Mouse (Mus musculus): ENCODE measurements around the gene Nt5dc1. TPM values are rescaled to one million over a fixed set of nuclear protein-coding genes. Genes with fewer than 3 reads are reported as not detected.

Gene Nt5dc1
- polyA plus RNA-seq, 1 experiment from 2014 or later, result 4.1 TPM

DNA sequence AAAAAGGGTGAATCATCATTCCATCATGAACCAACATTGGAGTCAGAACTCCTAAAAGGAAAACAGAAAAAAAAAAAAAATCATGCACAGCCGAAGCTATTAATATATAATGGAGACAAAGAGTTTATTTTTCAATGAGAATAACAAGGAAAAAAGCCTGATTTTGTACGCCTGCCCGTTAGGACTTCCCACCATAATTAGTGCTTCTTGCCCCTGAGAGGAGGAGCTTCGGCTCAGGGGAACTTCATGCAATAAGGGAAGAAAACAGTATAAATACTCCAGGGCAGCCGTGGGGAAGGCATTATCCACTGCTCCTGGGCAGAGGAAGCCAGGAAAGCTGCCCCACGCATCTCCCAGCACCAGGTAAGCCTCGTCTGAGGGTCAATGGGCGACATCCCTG lies 28.7 kb downstream of the Nt5dc1 start, which contains the start of gene Col10a1:
Gene Col10a1 (plus strand): TSS at position 301 of the 400 bp plus-strand sequence.
- no peaks in the 10 kb centered on the region for H3K36me3 ChIP-seq (ENCODE audit: control insufficient read depth, insufficient read depth, low read length)
- no peaks in the 10 kb centered on the region for H3K27me3 ChIP-seq (ENCODE audit: control insufficient read depth, insufficient read depth, low read length)
- H3K9ac ChIP-seq (ENCODE audit: low read length), result no peak within 1 kb of the TSS
- H3K4me1 ChIP-seq (ENCODE audit: control insufficient read depth, insufficient read depth, low read length), result no peaks in the 10 kb centered on the region
- no peaks in the 10 kb centered on the region for H3K9me3 ChIP-seq (ENCODE audit: control insufficient read depth, low read length)
- 75% methylated on average over 8 of the region's 8 CpGs for WGBS
- H3K27ac ChIP-seq (ENCODE audit: low read depth, low read length), result no peak within 1 kb of the TSS
- ATAC-seq (ENCODE audit: insufficient read depth, low FRiP score, low TSS enrichment) (no peak), DNase-seq (ENCODE audit: low spot score) (no peak)
- no peak within 1 kb of the TSS for H3K4me2 ChIP-seq (ENCODE audit: low read depth)
- H3K4me3 ChIP-seq (ENCODE audit: low read depth, low read length), result no peak within 1 kb of the TSS

DNA sequence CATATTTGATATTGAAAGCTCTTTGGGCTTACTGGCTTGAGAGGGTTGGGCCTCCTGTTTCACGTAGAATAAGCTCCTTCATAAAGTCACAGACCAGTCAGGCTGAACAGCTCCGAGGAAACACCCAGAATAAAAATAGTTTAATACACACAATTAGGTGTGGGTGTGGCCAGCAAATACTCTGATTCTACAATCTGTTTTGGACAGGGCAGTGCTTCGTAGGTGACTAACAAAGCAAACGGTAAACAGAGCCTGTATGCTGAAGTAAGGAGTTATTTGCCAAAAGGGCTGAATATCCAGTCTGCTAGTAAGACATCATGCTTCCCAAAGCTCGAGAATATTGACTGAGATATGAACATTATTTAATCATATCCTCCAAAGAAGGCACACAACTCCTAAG lies 32.7 kb downstream of the Nt5dc1 start:
- H3K4me1 ChIP-seq (ENCODE audit: control insufficient read depth, insufficient read depth, low read length), result no peaks in the 10 kb centered on the region
- H3K9me3 ChIP-seq (ENCODE audit: control insufficient read depth, low read length), result no peaks in the 10 kb centered on the region
- no peak overlapping the region for H3K4me2 ChIP-seq (ENCODE audit: low read depth)
- no peak for ATAC-seq (ENCODE audit: insufficient read depth, low FRiP score, low TSS enrichment)
- no peaks in the 10 kb centered on the region for H3K36me3 ChIP-seq (ENCODE audit: control insufficient read depth, insufficient read depth, low read length)
- WGBS, result 91% methylated on average over 5 of the region's 5 CpGs
- H3K27ac ChIP-seq (ENCODE audit: low read depth, low read length), result no peak overlapping the region
- H3K9ac ChIP-seq (ENCODE audit: low read length), result no peak overlapping the region
- H3K27me3 ChIP-seq (ENCODE audit: control insufficient read depth, insufficient read depth, low read length), result no peaks in the 10 kb centered on the region
- no peak for DNase-seq (ENCODE audit: low spot score)
- no peak overlapping the region for H3K4me3 ChIP-seq (ENCODE audit: low read depth, low read length)

DNA sequence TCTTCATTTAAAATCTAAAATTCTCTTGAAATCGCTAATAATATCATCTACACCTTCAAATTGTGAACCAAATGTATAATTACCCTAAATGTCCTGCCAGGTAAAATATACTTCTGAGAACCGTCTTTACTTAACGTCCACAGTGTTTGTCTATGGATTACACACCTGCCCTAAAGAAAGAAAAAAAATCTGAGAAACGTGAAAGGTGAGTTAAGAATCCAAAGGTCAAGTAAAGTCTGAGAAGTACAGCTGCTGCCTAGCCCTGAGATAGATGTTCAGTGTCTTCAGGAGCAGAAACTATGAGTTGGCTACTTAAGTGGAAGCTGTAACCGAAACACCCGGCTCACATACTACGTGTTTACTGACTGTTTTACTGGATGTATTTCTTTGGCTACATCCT lies 45.0 kb downstream of the Nt5dc1 start:
- Histone ChIP-seq H3K4me2 (ENCODE audit: low read depth) (no peak overlapping the region), H3K27ac (ENCODE audit: low read depth, low read length) (no peak overlapping the region), H3K4me3 (ENCODE audit: low read depth, low read length) (no peak overlapping the region), H3K36me3 (ENCODE audit: control insufficient read depth, insufficient read depth, low read length) (no peaks in the 10 kb centered on the region), H3K27me3 (ENCODE audit: control insufficient read depth, insufficient read depth, low read length) (no peaks in the 10 kb centered on the region), H3K9ac (ENCODE audit: low read length) (no peak overlapping the region), H3K4me1 (ENCODE audit: control insufficient read depth, insufficient read depth, low read length) (no peaks in the 10 kb centered on the region), H3K9me3 (ENCODE audit: control insufficient read depth, low read length) (no peaks in the 10 kb centered on the region)
- 90% methylated on average over 7 of the region's 7 CpGs for WGBS
- DNase-seq (ENCODE audit: low spot score) (no peak), ATAC-seq (ENCODE audit: insufficient read depth, low FRiP score, low TSS enrichment) (no peak)

DNA sequence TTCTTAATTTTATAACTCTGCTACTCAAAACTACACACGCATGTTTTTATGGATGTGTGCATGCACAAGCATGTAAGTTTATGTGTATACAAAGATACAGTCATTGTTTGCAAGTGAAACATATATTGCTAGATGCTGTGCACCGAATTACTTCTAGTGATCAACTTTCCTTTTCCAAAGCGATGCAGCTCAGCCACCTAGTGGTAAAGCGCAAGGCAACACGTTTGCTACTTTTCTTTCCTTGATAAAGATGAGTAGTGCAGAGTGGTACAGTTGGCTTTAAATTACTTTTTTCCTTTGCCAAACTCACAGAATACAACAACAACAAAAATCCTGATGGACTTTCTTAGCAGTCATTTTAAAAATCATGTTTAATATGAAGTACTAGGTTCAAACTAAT lies 50.2 kb downstream of the Nt5dc1 start:
- H3K4me1 ChIP-seq (ENCODE audit: control insufficient read depth, insufficient read depth, low read length), result no peaks in the 10 kb centered on the region
- no peak overlapping the region for H3K4me2 ChIP-seq (ENCODE audit: low read depth)
- H3K36me3 ChIP-seq (ENCODE audit: control insufficient read depth, insufficient read depth, low read length), result no peaks in the 10 kb centered on the region
- H3K9me3 ChIP-seq (ENCODE audit: control insufficient read depth, low read length), result no peaks in the 10 kb centered on the region
- no peak for DNase-seq (ENCODE audit: low spot score)
- no peaks in the 10 kb centered on the region for H3K27me3 ChIP-seq (ENCODE audit: control insufficient read depth, insufficient read depth, low read length)
- no peak overlapping the region for H3K4me3 ChIP-seq (ENCODE audit: low read depth, low read length)
- no peak overlapping the region for H3K9ac ChIP-seq (ENCODE audit: low read length)
- no peak overlapping the region for H3K27ac ChIP-seq (ENCODE audit: low read depth, low read length)
- no peak for ATAC-seq (ENCODE audit: insufficient read depth, low FRiP score, low TSS enrichment)
- 73% methylated on average over 5 of the region's 5 CpGs for WGBS

DNA sequence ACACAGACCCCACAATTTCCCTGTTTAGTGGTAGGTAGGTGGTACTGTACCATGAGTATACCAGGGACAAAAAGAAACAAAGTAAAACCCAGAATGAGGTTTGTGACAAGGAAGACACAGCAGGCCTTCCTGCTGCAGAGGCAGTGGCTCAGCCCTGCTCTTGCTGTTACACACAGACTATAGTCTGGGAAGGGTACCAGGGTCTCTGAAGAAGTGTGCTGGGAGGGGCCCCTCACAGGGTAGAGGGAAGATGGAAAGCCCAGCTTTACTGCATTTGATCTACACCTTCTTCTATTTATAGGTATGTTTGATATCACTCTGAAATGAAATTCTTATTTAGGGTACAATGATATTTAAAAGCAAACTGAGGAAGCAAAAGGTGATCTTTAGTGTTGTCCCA lies 54.6 kb downstream of the Nt5dc1 start:
- no peaks in the 10 kb centered on the region for H3K27me3 ChIP-seq (ENCODE audit: control insufficient read depth, insufficient read depth, low read length)
- ATAC-seq (ENCODE audit: insufficient read depth, low FRiP score, low TSS enrichment) (no peak), DNase-seq (ENCODE audit: low spot score) (no peak)
- H3K9ac ChIP-seq (ENCODE audit: low read length), result no peak overlapping the region
- no peak overlapping the region for H3K4me3 ChIP-seq (ENCODE audit: low read depth, low read length)
- H3K36me3 ChIP-seq (ENCODE audit: control insufficient read depth, insufficient read depth, low read length), result no peaks in the 10 kb centered on the region
- H3K27ac ChIP-seq (ENCODE audit: low read depth, low read length), result no peak overlapping the region
- H3K4me1 ChIP-seq (ENCODE audit: control insufficient read depth, insufficient read depth, low read length), result no peaks in the 10 kb centered on the region
- H3K4me2 ChIP-seq (ENCODE audit: low read depth), result no peak overlapping the region
- no peaks in the 10 kb centered on the region for H3K9me3 ChIP-seq (ENCODE audit: control insufficient read depth, low read length)

DNA sequence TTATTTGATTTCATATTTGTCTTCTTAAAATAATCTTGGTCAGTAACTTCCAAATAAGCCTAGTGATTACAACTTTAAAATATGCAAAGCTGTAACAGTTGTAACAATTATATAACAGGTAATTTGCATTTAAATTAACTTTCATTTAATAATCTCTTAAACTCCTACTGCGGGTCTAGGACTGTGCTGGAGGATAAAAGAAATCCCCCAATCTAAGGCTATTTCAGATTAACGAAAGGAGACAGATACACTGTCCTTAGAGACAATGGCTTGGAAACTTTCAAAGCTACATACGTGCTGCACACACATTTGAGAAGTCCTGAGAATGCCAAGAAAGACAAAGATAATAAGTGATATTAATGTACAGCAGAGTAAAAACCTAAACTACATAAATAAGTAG lies 60.1 kb downstream of the Nt5dc1 start:
- WGBS, result 89% methylated on average over 3 of the region's 3 CpGs
- H3K9me3 ChIP-seq (ENCODE audit: control insufficient read depth, low read length), result no peaks in the 10 kb centered on the region
- H3K9ac ChIP-seq (ENCODE audit: low read length), result no peak overlapping the region
- DNase-seq (ENCODE audit: low spot score) (no peak), ATAC-seq (ENCODE audit: insufficient read depth, low FRiP score, low TSS enrichment) (no peak)
- no peak overlapping the region for H3K27ac ChIP-seq (ENCODE audit: low read depth, low read length)
- H3K4me2 ChIP-seq (ENCODE audit: low read depth), result no peak overlapping the region
- no peaks in the 10 kb centered on the region for H3K27me3 ChIP-seq (ENCODE audit: control insufficient read depth, insufficient read depth, low read length)
- no peak overlapping the region for H3K4me3 ChIP-seq (ENCODE audit: low read depth, low read length)
- no peaks in the 10 kb centered on the region for H3K36me3 ChIP-seq (ENCODE audit: control insufficient read depth, insufficient read depth, low read length)
- H3K4me1 ChIP-seq (ENCODE audit: control insufficient read depth, insufficient read depth, low read length), result no peaks in the 10 kb centered on the region

DNA sequence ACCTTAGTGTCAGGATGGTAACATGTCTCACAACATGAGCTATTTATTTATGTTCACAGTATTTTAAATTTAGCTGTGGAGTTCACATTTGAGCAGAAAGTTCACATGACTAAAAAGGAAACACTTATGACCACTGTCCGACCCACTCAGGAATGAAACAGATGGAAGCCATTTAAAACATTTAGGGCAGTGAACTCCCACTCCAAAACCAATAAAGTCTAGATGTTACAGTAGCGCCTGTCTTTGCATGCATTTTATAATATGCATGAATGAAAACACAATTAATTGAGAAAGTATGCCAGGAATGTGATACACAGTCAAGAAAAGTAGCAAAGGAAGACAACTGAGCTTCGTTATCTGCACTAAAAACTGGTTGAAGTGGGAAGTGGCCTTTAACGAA lies 66.2 kb downstream of the Nt5dc1 start:
- H3K4me1 ChIP-seq (ENCODE audit: control insufficient read depth, insufficient read depth, low read length), result no peaks in the 10 kb centered on the region
- DNase-seq (ENCODE audit: low spot score), result no peak
- no peaks in the 10 kb centered on the region for H3K9me3 ChIP-seq (ENCODE audit: control insufficient read depth, low read length)
- H3K4me3 ChIP-seq (ENCODE audit: low read depth, low read length), result no peak overlapping the region
- WGBS, result 83% methylated on average over 4 of the region's 4 CpGs
- H3K4me2 ChIP-seq (ENCODE audit: low read depth), result no peak overlapping the region
- H3K27me3 ChIP-seq (ENCODE audit: control insufficient read depth, insufficient read depth, low read length), result no peaks in the 10 kb centered on the region
- H3K27ac ChIP-seq (ENCODE audit: low read depth, low read length), result no peak overlapping the region
- no peak overlapping the region for H3K9ac ChIP-seq (ENCODE audit: low read length)
- ATAC-seq (ENCODE audit: insufficient read depth, low FRiP score, low TSS enrichment), result no peak
- H3K36me3 ChIP-seq (ENCODE audit: control insufficient read depth, insufficient read depth, low read length), result no peaks in the 10 kb centered on the region

DNA sequence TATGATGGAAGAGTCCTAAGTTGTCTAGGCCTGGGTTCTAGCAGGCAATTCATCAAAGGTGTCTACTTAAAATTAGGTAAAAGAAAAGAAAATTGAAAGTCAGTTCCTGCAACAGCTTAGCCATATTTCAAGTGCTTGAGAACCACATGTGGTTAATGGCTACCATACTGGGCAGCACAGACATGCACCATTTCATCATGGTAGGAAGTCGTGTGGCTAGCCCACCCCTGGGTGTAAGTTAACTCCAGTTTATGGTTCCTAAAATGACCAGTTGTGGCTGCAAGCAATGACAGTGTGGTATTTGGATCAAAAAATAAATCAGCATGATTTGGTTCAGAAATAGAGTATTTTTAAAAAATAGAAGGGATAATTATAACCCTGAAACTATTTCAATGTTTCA lies 76.5 kb downstream of the Nt5dc1 start:
- Histone ChIP-seq H3K27me3 (ENCODE audit: control insufficient read depth, insufficient read depth, low read length) (no peaks in the 10 kb centered on the region), H3K9me3 (ENCODE audit: control insufficient read depth, low read length) (no peaks in the 10 kb centered on the region), H3K4me1 (ENCODE audit: control insufficient read depth, insufficient read depth, low read length) (no peaks in the 10 kb centered on the region), H3K4me3 (ENCODE audit: low read depth, low read length) (no peak overlapping the region), H3K4me2 (ENCODE audit: low read depth) (no peak overlapping the region), H3K9ac (ENCODE audit: low read length) (no peak overlapping the region), H3K36me3 (ENCODE audit: control insufficient read depth, insufficient read depth, low read length) (no peaks in the 10 kb centered on the region), H3K27ac (ENCODE audit: low read depth, low read length) (no peak overlapping the region)
- no peak for ATAC-seq (ENCODE audit: insufficient read depth, low FRiP score, low TSS enrichment)
- WGBS, result 75% methylated on average over 1 of the region's 1 CpGs
- DNase-seq (ENCODE audit: low spot score), result no peak

DNA sequence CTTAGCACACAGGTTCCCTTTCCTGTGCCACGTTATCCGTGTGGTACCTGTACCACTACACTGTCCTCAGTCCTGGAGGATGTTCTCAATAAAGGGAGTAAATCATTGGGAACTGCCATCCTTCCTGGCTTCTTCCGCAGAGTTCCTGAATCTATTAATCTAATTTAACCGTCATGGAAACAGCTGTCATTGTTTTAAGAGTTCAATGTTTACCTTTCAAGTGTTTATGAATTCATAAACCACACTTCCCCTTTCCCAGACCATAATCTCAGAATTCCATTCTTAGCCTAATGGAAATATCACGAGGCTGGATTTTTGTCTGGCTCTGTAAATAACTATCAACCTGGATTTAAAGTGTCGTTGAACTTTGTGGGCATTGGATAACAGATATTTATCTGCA lies 77.3 kb downstream of the Nt5dc1 start:
- no peak for DNase-seq (ENCODE audit: low spot score)
- no peaks in the 10 kb centered on the region for H3K9me3 ChIP-seq (ENCODE audit: control insufficient read depth, low read length)
- H3K4me1 ChIP-seq (ENCODE audit: control insufficient read depth, insufficient read depth, low read length), result no peaks in the 10 kb centered on the region
- H3K9ac ChIP-seq (ENCODE audit: low read length), result no peak overlapping the region
- no peak overlapping the region for H3K27ac ChIP-seq (ENCODE audit: low read depth, low read length)
- no peak overlapping the region for H3K4me2 ChIP-seq (ENCODE audit: low read depth)
- no peaks in the 10 kb centered on the region for H3K27me3 ChIP-seq (ENCODE audit: control insufficient read depth, insufficient read depth, low read length)
- no peaks in the 10 kb centered on the region for H3K36me3 ChIP-seq (ENCODE audit: control insufficient read depth, insufficient read depth, low read length)
- no peak overlapping the region for H3K4me3 ChIP-seq (ENCODE audit: low read depth, low read length)
- 82% methylated on average over 6 of the region's 6 CpGs for WGBS
- no peak for ATAC-seq (ENCODE audit: insufficient read depth, low FRiP score, low TSS enrichment)
